Mouse (Mus musculus): ENCODE measurements around the gene Znfx1.

Znfx1 gene

GRCm38 (mm10) chr2:167071641-167072601 is 9.1 kb upstream of the Znfx1 start:
- DNase-seq: peak; percentile 98 to 99

GRCm38 (mm10) chr2:167071266-167071640 is 8.4 kb upstream of the Znfx1 start:
- no peak for DNase-seq

GRCm38 (mm10) chr2:167070341-167070740 is 7.5 kb upstream of the Znfx1 start:
- DNase-seq: peak in 1 of 2 experiments; percentile 47

DNA sequence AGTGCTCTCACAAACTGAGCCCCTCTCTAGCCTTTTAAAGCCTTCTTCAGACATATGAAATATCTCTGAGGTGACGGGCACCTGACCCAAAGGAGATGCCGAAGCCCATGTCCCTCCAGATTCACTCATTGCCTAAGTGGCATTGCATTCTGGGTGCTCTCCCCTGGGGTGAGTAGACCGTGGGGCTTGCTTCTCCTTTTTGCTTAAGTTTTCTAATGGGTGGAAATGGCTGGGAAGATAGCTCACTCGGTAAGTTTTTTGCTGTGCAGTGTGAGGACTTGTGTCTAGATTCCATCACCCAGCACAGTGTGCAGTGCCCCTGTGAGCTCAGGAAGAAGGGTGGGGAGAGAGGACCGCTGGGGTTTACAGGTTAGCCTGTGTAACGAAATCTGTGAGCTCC is 4.8 kb upstream of the Znfx1 start:
- no peak for DNase-seq

DNA sequence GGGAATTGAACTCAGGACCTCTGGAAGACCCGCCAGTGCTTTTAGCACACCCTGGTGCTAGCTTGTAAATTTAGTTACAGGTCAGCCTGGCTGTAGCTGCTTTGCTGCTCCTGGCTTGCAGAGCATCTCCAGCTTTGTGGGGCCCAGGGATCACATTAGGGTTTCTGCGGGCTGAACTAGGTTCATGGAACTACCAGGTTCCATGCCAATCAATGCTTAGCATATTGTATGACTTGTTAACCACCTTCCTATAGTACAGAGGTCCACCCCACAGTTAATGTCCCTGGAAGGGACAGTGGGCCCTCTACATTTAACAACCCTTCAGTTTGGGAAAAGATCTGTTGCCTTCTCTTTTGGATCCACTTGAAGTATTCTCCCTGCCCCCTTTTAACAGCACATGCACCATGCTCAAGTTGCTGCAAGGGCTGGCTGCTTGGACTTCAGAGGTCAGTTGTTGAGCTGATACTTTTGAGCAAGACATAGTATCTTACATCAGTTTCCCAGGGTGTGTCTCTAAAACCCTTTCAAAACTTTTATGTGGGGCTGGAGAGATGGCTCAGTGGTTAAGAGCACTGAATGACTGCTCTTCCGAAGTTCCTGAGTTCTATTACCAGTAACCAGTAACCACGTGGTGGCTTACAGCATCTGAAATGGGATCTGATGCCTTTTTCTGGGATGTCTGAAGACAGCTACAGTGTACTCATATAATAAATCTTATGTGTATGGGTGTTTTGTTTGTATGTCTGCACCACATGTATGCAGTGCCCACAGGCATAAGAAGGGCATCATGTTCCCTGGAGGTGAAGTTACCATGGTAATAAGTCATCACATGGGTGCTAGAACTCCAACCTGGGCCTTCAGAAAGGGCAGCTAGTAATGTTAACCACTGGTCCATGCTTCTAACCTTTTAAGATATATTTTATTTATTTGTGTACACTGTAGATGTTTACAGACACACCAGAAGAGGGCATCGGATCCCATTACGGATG is 4.0 kb upstream of the Znfx1 start:
- no peak for DNase-seq

- no peak for DNase-seq
Measured at GRCm38 (mm10) chr2:167066031-167066430, 3.2 kb upstream of the Znfx1 start.

DNA sequence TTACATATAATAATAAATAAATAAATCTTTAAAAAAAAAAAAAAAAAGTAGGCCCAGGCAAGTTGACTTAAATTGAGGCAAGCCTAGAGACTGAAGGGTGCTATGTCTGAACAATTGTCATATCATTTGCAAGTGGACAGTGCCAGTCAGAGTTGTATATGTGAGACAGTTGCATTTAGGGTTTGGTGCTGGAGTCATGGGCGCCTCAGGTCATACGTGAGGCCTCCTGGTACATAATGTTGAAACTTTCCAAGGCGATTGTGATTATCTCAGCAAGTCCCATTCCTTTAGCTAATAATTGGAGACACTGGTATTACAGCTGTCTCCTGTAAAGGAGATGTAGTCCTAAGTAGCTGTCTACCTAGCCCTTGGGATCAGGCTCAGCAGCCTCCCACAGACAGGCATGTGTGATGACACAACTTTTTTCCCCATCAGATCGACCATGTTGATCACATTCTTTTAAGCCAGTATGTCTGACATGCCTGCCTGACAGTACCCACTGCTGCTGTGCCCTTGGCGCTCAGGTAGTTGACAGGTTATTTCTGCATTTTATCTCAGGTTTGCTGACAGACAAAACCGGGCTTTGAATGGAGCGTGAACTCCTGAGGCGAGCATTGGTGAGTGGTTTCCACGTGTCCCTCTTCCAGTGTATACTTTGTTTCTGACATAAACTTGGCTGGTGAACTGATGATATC is 1.9 kb upstream of the Znfx1 start:
- DNase-seq: no peak

- no peak for DNase-seq
Measured at GRCm38 (mm10) chr2:167063906-167064496, 1.2 kb upstream of the Znfx1 start.

DNA sequence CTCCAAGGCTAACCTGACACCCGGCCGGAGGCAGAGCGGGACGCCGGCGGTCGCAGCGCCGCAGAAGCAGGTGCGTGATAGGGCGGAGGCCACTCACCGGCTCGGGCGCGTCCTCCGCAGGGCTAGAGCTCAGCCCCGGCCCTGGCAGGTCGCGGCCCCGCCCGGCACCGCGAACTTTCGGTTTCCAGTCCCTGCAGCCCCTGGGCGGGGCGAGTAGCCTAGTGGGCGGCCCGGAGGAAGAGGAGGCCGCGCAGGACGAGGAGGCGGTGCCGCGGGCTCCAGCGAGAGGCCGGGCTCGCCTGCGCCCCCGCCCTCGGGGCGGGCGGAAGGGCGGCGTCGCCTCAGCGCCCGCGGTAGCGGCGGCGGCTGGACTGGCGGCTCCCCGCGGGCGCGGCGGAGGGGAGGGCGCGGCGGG is 311 bp downstream of the Znfx1 start:
- peak; percentile 93 to 97 for DNase-seq

DNA sequence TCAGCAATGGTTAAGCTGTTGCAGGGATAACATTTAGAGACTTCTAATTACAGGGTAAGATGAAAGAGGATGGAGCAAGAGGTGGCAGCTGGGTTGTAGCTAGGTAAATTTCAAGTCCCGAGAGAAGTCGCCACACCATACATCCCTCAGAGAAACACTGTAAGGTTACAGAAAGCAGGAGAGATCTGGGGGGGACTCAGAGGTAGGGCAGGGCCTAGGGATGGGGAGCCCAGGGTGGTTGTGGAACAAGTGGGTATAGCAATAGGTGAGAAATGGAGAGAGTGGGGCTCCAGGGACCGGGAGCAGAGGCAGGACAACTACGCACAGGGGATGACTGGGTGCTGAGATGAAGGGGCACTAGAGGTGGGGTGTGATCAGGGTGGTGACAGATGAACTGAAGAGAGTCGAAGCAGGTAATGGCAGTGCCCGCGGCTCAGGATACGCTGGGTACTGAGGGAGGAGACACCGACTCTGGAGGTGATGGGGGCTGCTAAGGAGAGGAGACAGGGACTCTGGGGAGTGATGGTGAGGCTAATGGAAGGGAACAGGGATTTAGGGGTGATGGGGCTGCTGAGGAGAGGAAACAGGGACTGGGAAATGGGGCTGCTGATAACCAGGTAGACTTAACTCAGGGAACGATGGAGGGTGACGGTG is 1.3 kb downstream of the Znfx1 start:
- no peak for DNase-seq

GRCm38 (mm10) chr2:167060761-167061160 is 2.1 kb downstream of the Znfx1 start:
- DNase-seq: no peak

DNA sequence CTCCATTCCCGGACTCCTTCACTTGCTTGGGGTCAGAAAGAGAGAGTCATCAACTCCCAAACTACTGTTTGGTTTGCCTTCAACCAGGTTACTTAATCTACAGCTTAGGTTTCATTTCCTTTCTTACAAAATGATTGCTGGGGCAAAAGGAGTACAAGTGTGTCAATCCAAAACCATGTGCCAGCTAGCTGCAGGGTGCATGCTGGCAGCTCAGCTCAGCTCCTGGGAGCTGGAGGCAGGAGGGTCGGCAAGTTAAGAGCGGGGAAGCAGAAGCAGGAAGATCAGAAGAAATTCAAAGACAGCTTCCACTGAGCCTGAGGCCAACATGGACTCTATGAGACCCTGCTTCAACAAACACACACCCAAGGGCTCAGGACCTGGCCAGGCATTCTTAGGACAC is 2.5 kb downstream of the Znfx1 start:
- peak in 1 of 2 experiments; percentile 39 for DNase-seq

GRCm38 (mm10) chr2:167059960-167060359 is 2.9 kb downstream of the Znfx1 start:
- peak; percentile 42 to 60 for DNase-seq

GRCm38 (mm10) chr2:167059536-167059935 is 3.3 kb downstream of the Znfx1 start:
- peak in 1 of 2 experiments; percentile 43 for DNase-seq

DNA sequence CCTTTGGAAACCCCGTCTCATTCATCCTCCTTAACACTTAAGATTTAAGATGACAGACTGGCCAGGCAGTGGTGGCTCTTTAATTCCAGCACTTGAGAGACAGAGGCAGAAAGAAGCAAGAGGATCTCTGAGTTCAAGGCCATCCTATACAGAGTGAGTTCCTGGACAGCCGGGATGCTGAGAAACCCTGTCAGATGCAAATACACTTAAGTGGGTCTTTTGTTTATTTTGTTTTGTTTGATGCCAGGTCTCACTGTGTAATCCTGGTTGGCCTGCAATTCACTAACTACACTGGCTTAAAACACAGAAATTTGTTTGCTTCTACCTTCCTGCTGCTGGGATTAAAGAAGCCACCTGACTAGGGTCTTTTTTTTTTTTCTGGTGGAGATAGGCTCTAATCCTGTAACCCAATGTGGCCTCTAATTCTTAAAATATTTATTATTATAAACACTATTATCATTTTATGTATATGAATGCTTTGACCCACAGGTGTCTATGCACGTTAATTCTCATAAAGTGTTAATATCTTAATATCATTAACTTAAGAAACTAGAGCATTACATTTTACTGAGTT is 3.9 kb downstream of the Znfx1 start:
- DNase-seq: no peak

DNA sequence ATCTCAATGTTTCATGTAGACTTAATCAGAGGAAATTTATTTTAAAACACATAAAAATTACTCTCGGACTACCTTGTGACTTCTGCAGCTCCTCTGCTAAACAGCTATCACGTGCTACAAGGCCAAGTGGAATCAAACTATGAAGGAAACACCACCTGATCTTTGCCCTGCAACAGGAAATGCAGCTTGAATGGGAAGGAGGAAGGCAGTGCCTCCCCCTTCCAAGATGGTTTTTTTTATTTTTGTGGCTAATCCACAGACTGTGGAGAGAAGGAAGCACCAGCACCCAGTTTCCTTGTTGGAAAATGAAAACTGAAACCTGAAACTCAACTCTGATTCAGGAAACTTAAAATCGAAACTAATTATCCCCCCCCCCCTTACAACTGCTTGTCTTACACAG is 4.6 kb downstream of the Znfx1 start:
- peak in 1 of 2 experiments; percentile 41 for DNase-seq

DNA sequence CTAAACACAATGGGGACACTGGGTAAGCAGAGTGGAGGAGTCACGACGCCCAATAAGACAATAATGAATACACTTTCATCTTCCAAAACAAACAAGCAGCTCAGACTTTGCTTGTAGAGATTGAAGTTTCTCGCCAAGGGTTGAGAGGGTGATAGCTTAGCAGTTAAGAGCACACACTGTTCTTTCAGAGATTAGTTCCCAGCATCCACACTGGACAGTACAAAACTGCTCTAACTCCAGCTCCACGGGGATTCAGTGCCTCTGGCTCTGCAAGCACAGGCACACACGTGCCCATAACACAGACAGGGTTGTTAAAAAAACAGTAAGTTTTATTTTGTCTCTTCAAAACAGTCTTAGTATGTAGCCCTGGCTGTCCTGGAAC is 5.9 kb downstream of the Znfx1 start:
- no peak for DNase-seq

GRCm38 (mm10) chr2:167056210-167056941 is 6.4 kb downstream of the Znfx1 start:
- no peak for DNase-seq

DNA sequence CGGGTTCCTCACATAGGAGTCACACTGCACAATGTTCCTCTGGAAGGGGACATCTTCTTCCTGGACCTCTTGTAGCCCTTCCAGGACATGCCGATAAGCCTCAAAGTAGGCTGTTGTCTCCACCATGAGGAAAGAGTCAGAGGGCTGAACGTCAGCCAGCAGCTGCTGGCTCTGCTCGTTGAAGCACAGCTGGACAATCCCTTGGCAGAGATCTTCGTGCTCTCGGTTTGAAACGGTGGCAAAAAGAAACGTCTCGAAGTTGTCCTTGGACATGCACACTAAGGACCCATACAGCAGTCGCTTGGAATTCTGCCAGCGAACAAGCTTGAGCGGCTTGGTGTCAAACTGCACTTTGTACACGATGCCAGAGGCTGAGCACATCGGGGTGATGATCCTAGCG is 7.4 kb downstream of the Znfx1 start:
- peak; percentile 55 to 70 for DNase-seq

DNA sequence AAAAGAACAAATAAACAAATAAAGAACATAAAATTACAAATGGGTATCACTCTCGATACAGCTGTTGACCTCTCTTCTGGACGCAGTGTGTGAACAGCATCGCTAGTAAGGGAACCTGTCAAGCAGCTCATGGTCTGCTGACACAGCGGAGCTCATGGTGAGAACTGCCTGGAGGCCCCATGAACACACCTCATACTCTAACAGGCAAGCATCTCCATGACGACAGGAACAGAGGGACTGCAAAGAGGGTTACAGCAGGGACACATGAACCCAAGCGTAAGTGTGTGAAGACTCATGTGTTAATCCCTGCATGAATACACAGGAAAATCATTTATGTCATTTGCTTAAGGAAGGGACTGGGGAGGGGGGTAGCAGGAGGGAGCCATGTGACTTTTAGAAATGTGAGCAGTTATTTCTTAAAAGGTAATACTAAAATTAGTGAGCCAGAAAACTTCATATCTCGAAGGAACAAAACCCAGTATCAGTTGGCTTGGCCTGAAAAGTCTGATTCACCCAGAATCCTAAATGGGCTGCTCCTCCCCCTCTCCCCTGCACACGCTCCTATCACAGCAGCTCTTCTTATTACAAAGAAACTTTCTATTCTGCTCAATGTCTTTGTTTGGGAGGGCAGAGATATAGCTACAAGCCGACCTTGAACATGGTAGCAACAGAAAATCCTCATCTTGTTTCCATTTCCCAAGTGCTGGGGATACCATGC is 9.5 kb downstream of the Znfx1 start:
- no peak for DNase-seq
